Mouse (Mus musculus) monocyte, adult 5-6 weeks (primary cell): ENCODE data around the gene Ccdc117. TPM values are rescaled to one million over a fixed set of nuclear protein-coding genes. Genes with fewer than 3 reads are reported as not detected.
"Not testable (repeated sequence)": the region's sequence is repeated elsewhere in the genome, so short reads cannot be mapped to it uniquely, and the experiment has no call there.

Source experiments
- ATAC-seq: fragments of 153-309, 156-312 bp; replicated peaks from 2 replicates; pipeline ENCODE4 v1.8.0; 2017; ENCODE audit warnings: mild to moderate bottlenecking; ENCODE audit not compliant: low TSS enrichment, insufficient number of reproducible peaks, severe bottlenecking, poor library complexity, low FRiP score
- total RNA-seq: library from RNA; stranded (forward); fragments of 200-1000, 200-491, 200-594 nt; gene quantifications from 3 replicates; pipeline ENCODE4 v1.2.3, GENCODE M21; 2017

The Ccdc117 gene
- total RNA-seq = 45.0 to 57.3 TPM (median 46.3 TPM) in 3 replicates

DNA sequence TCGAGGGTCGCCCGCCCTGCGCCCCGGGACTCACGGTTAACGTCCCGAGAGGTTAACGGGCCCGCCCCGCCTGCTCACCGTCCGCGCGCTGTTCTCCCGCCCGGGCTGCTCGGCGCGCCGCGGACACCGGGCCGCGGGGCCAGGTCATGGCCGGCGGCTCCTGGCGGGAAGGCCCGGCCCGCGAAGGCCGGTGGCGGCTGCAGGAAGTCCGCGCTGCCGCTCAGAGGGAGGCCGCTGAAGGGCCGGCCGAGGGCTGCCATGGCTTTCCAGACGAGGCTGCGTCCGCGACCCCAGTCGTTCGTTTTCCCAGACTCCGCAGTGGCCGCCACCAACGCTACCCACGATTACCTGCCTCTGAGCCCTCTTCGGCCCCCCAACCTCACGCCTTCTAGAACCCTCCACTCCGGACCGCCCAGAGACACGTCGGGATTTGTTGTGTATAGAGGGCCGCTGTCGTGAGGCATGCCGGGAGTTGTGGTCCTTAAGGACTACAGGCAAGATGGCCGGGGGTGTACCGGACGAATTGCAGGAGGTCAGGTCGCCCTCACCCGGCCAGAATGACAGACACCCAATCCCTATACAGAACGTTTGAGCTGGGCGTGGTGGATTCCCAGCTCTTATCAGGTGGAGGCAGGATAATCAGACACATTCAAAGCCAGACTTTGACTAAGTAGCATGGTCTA lies at the start of gene Ccdc117:
Gene Ccdc117 (minus strand): TSS at position 389 of the 683 bp plus-strand sequence.
- ATAC-seq = peak; percentile 100

DNA sequence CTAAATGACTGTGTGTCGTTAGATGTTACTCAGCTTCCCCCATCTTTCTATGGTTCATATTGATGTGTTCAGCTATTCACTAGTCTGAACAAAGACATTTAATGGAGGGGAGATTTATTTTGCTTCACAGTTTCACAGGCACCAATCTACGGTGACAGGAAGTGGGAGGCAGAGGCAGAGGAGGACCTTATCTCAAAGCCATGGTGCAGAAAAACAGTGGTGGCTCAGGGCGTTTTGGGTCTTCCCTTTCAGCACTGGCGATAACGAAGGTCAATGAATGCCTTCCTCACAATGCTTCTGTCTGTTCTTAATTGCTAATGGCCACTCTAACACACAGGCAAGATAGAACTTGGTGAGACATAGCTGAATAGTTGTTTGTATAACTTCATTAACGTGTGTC lies 33.1 kb upstream of the Ccdc117 start:
- ATAC-seq = no peak

DNA sequence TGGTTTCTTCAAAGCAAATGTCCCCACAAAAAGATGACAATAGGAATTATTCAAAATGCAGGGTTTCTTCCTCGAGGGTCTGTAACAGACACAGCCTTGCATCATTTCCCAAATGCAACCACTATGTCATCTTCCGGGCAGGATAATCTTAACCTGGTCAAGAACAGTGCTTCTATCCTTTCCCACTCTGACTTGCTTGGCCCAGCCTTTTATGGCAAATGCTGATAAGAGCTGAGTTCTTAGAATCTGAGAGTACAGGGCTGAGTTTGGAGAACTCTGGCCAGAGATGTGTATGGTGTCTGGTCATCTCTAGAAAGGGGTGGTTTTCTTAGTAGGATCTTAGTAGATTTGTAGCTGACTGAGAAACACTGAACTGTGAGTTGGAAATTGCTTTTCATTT lies 31.8 kb upstream of the Ccdc117 start:
- no peak for ATAC-seq

DNA sequence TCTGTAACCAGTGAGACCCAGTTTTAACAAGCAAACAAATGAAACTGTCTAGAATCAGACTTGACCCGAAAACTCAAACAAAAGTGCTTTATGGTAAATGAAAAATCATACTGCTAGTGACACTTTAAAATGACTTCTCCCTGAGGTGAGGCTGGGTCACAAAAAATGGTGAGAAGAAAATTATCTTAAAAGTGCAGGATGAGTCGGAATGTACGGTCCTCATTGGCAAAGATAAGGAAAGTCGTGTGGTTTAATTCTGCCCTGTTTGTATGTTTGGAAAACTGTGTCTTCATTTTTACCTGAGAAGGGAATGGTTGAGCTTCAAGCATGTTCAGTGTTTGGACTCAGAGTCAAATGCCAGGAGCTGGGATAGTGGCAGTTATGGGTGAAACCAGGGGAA lies 29.9 kb upstream of the Ccdc117 start:
- no peak for ATAC-seq

DNA sequence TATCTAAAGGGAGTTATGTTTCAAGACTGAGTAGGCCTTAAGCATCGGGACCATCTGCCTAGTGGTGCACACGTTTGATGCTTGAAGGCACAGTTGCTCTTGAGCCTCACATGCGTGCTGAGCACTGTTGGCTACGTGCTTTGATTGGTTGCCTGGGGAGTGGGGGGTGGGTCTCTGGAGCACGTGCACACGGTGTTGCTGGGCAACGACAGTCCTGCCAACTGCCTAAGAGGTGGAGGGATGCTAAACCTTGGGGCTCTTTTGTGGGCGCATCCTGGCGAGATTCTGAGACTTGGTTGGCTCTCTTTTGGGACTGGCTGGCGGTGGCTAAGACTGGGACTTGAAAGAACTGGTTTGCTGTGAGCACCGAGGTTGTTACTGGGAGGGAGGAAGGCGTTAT lies 27.5 kb upstream of the Ccdc117 start, which contains the start of gene Ankrd36:
Gene Ankrd36 (plus strand): TSS at position 211 of the 400 bp plus-strand sequence.
- ATAC-seq = no peak

DNA sequence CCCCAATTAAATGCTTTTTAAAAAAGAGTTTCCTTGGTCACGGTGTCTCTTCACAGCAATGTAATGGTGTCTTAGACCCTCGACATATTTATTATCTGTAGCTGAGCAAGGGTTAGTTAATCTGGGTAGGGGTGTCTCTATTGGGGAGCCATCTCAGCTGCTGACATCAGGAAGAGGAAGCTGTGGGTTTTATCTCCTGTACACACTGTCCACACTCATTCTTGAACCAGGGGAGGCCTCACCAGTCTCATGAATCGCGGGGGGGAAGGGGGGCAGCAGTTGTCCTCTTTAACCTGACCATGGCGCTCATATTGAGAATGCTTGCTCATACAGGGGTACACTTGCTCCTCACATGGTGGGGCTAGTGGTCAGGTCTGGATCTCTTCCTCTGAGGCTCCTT lies 26.1 kb upstream of the Ccdc117 start:
- ATAC-seq = no peak

DNA sequence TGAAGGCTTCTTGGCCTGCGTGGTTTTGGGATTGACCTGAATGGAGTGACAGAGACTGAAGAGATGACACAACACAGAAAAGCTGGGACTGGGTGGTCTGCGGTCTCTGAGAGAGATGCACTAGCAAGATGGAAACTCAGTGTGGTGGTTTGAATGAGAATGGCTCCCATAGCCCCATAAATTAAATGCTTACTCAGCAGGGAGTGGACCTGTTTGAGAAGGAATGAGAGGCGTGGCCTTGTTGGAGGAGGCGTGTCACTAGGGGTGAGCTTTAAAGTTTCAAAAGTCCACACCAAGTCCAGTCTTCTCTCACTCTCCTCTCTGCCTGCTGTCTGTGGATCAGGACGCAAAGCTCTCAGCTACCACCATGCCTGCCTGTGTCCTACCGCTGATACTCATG lies 25.7 kb upstream of the Ccdc117 start:
- ATAC-seq = no peak

DNA sequence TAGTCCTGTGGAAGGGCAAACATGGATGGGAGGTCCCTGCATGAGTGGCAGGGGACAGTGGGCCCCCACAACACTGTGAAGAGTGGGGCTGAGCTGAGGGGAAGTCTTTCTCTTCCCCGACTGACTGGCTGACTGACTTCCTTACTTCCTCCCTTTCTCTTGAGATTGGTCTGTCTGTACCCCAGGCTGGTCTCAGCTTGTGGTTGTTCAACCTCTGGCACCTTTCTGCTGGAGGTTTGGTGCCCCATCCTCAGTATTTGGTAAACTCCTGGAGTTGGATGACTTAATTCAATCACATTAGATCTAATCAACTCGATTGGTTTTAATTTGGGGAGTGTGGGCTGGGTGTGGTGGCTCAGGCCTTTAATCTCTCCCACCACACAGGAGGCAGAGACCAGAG lies 24.5 kb upstream of the Ccdc117 start:
- no peak for ATAC-seq

DNA sequence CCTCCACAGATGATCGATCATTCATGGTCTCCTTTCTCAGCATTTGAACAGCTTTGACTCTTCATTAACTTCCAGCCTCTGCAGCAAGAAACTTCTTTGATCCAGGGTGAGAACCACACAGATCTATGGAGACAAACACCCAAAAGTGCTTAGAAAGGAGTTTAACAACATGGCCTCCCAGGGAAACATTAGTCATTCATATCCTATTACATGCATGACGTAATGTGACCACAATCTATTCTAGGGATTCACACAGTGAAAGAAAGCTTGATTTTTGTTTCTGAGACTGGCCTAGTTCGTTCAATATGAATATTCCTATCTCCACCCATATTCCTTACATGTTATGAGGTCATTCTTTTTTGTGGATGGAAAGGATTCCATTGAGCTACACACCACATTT lies 23.6 kb upstream of the Ccdc117 start:
- no peak for ATAC-seq

DNA sequence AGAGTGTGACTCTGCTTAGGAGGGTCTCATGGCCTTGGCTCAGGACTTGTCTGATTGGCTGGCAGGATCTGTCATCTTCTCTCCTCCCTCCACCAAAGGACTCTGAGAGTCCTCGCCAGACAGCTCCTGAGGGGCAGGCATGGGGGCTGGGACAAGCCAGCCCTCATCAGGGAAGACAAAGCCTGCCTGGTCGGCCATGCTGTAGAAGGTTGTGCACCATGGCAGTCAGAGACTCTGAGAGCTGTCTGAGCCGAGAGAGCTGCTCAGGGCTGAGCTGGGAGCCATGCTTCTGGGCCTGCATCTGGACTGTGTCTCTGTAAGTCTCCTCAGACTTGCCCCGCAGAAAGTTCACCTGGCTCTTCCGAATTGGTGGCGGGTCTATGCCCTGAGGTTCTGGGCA lies 21.9 kb upstream of the Ccdc117 start:
- no peak for ATAC-seq

DNA sequence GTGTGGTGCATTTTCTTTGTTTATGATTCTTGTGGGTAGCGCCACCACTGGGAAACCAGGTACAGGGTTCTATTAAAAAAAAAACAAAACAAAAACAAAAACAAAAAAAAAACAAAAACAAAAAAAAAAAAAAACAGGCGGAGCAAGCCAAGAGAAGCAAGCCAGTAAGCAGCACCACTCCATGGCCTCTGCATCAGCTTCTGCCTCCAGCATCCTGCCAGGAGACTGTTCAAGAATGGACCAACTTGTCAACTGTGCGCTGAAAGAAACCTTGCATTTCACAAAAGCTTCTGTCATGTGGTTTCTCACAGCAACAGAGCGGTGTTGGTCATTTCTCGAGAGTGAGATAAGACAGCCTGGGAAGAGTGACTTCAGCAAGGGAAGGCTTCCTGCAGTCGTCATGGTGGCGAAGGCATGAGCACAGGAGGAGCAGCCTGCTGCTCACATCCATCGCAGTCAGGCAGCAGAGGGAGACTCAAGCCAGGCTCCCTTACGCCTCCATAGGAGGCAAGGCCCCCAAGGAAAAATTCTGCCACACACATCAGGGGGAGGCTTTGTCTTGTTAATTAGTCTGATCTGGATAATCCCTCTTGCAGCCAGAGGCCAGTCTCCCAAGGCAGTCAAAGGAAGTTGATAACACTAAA lies 20.8 kb upstream of the Ccdc117 start:
- ATAC-seq = no peak

DNA sequence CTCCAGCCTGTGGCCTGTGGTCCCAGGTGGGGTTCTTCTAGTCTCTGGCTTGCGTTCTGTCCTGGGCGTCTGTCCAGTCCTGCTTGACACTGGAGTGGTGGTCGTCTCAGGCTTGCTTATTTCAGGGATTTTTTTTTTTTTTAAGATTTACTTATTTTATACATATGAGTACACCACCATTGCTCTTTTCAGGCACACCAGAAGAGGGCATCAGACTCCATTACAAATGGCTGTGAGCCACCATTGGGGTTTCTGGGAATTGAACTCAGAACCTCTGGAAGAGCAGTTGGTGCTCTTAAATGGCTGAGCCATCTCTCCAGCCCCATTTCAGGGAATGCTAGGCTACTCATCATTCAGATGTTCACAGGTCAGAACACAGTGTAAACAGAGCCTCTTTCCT lies 18.3 kb upstream of the Ccdc117 start:
- no peak for ATAC-seq

DNA sequence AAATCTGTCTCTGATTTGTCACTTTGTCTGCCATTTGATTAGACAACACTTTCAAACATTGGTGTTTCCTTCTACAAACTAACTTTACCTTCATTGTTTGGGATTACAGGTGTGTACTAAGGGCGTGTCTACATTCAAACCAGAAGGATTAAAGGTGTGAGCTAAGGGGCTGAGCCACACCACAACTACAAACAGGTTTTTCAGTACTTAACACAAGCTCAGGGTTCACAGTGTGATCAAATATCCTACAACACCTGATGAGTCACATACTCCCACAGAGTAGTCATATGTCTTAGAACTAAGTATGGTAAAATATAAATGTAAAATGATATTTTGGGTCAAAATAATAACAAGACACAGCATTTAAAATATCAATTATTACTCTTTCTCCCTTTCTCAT lies 9.9 kb upstream of the Ccdc117 start:
- ATAC-seq = no peak

DNA sequence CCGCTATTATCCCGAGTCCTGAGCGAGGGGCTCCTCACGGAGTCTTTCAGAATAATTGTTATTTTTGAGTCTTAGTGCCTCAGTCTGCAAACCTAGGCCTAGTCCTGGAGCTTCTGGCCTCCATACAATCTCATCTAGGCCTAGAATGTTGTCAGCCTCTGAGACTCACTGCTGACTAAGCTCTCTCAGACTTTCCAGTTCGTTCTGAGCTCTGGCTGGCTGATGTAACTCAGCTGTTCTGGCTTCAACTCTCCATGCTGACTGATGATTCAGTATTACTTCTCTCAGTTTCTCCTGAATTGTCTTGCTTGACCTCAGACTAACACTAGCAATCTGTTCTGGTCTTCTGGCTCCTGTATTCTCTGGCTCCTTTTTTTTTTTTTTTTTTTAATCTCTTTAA lies 9.4 kb upstream of the Ccdc117 start:
- no peak for ATAC-seq

DNA sequence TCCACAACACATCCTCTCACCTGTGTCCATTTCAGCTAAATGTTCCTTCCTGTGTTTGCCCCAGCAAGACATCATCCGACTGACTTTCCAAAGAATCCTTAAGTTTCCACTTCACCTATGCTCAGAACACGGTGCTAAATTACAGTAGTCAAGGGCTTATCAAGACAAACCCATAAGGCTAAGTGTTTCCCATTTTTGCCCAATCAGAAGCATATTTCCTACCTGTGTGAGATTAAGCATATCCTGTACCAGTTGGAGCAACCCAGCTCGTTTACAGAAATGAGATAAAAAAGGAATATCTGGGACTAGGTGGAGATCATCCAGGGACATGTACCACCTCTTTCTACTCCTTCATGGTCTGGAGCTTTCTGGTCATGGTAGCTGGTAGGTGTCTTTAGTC lies 4.7 kb upstream of the Ccdc117 start:
- ATAC-seq = no peak

DNA sequence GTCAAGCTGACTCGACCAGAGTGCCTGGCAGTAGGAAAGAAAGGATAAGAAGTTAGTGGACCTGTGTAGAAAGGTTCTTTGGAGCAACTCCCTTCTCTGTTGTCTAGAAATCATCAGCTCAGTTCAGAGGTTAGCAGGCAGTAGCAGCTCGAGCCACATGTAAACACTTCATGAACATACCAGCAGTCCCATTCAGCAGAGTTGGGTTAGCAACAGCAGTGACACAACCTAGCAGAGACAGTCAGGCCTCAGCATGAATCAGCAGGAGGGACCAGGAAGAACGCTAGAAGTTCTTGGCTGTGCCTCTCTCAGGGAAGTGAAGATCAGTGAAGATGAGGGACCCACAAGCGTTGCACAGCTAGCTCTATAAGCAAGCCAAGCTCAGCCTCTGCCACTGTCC lies 3.5 kb upstream of the Ccdc117 start:
- ATAC-seq = no peak

DNA sequence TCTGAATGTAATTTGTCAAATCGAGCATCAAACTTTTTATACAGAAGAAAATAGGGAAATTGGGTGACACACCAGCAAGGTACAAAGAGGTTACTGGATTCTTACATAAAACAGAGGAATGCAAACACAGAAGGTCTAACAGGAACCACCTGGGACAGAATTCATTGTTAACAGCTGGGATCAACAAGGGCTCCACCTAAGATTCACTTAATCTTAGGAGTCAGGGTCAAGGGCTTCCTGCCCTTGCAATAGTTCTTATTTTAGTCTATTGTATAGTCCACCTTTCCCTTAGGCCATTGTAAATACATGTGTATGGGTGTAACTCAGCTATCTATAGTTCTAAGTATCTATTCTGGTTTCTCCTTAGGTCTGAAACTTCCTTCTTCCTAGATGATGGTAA lies 2.7 kb upstream of the Ccdc117 start:
- ATAC-seq = not testable (repeated sequence)

DNA sequence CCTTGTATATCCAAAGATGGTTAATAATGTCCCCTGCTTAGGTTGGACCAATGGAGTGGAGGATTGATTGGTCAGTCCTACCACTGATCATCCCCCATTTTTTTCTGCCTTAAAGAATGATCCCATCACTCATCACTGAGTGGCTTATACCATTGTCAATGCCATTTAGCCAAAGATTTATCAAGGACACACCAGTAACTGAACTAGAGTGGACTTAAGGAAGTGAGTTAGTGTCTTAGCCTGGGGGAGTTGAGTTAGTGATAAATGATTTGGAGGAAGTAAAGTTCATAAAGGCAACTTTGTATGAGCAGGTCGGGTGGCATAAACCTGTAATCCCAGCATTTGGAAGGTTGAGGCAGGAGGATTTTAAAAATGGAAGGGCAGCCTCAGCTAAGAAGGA lies 1.3 kb upstream of the Ccdc117 start:
- ATAC-seq = no peak

DNA sequence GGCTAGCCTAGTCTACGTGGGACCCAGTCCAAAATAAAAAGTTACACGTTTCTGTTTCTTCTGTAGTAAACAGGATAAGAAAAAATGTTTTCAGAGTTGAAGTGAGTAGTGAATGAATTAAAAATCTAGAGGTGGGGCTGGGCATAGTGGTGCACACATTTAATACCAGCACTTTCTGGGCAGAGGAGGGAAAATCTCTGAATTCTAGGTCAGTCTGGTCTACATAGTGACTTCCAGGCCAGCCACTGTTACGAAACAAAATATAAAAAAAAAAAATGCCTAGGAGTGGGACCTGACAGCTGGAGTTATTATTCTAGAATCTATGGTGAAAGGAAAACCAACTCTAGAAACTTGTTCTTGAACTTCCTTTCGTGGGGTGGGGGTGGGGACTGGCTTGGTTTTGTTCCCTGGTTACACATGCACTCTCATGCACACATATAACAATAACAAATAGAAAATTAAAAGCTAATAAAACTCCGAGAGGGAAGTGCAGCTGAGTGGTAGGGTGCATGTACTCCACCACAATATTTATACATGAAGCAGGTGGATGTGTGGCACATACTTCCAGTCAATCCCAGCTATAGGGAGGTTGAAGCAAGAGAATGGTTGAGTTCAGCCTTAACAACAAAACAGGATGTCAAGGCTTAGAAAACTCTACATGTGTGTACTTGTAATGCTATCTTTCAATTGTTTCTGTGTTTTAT lies 647 bp upstream of the Ccdc117 start:
- ATAC-seq = no peak

DNA sequence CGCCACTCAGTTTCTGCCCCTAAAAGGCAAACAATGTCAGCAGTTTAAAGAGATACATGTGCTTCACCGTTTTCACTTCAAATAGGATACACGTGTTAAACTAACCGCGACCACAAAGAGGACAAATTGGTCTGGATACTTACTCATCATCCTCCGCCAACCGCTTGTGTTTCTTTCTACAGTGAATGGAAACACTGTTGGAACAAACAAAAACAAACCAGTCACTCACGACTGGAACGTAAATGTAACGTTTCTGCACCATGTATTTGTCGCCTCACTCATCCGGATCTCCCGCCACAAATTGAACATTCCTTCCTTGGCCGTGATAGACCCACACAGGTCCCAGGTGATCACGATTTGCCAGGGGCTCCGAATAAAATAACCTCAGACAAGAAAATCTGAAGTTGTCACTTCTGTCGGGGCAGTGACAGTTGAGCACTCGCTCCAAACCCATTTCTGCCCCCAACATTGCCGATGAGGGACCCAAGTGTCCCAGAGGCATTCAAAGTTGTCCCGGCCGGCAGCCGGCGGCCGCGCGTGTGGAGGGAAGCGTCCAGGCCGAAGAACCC lies 673 bp downstream of the Ccdc117 start:
- 0 out of 2 replicates have a peak, but pooled peaks have one; percentile 16 for ATAC-seq
